Mouse (Mus musculus) forebrain, embryonic 14.5 days (tissue): Measurements from ENCODE around the gene Lax1. TPM values are rescaled to one million over a fixed set of nuclear protein-coding genes. Genes with fewer than 3 reads are reported as not detected.

Source experiments
- microRNA-seq: library from miRNA; unstranded; fragments of <30 nt; microRNA quantifications from one replicate; pipeline ENCODE4, GENCODE M21; 2016
- polyA plus RNA-seq: library from polyadenylated mRNA; unstranded; fragments of >200 nt; fragmentation: Nextera tagmentation; extraction: Ambion mirVana; gene quantifications from 2 replicates; pipeline ENCODE4 v1.2.1, GENCODE M21; 2014

Lax1 gene
- polyA plus RNA-seq, 1 experiment from 2014 or later = not detected

Small RNA genes within 50 kb of the gene (microRNA-seq; reads per million reads assigned to microRNA genes)
- 1.3 reads per million, percentile 3 among the genes with 10 or more reads in this experiment for gene Mir6903

Other genes with a start within 250 kb of the Lax1 start
- gene Snrpe, start 79.8 kb downstream of the Lax1 start, polyA plus RNA-seq = 538 and 740 TPM in 2 replicates
- gene Zbed6, start 29.2 kb downstream of the Lax1 start, polyA plus RNA-seq = not detected in 2 replicates
- gene Gm38394, start 28.8 kb downstream of the Lax1 start, polyA plus RNA-seq = 3.6 and 4.9 TPM in 2 replicates
- gene Atp2b4, start 110.9 kb upstream of the Lax1 start, polyA plus RNA-seq = 10.2 and 14.1 TPM in 2 replicates
- gene Optc, start 217.9 kb upstream of the Lax1 start, polyA plus RNA-seq = 2.4 and 3.4 TPM in 2 replicates
- 2.6 and 5.5 TPM in 2 replicates for gene Prelp, start 231.3 kb upstream of the Lax1 start, polyA plus RNA-seq